8 mouse cellular contexts compared by ENCODE assay signal in the genomic region with DNA sequence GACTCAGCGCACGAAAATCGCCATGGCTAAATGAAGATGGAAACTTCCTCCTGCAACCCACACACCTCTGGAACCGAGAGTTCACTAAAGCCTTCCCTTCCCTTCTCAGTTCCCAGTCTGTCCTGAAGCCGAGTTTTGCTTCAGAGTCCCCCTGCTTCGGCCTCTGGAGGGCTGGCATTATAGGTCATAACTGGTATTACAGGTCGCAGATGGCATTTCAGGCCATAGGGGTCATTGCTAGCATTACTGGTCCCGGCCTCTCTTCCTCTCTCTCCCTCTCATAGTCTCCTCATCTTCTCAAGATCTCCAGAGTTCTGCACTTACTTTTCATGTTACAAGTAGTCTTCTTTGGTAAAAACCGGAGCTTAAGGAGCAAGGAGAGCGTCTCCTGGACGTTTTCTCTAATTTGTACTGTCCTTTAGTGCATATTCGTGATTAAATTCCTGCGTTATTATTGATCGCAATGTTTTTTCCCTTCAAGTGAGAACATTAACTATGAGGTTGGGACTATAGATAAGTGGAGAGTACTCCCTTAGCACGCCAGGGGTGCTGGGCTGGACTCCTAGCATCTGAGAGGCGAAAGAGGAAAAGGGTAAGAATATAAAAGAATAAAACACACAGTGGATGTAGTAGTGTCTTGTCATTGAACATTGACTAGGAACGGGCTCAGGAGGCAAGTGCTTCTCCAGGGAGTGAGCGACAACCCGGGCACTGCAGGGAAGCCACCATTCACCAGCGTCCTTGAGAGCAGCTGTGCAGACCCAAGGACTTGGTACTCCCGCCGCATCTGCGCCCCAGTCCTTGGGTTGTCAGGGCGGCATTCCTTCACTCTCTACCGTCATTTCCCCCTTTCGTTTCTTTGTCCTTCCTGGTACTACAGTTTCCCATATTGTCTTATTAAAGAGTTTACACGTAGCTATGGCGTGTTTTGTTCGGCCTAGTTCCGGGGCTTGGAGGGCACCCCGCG. TPM values are rescaled to one million over a fixed set of nuclear protein-coding genes. Genes with fewer than 3 reads are reported as not detected.
DNase-seq lines count a peak whose midpoint lies in the region; ATAC-seq and TF ChIP-seq lines count a peak whose summit lies in the region.

No protein-coding gene starts in this region.

- peak overlapping the region; percentile 53 for H3K4me2 ChIP-seq in hindbrain, embryonic 14.5 days (replicated peaks)
- H3K4me2 ChIP-seq in liver, embryonic 11.5 days = peak overlapping the region; percentile 89
- H3K4me2 ChIP-seq in neural tube, embryonic 14.5 days (ENCODE audit: low read depth, low read length) = peak overlapping the region; percentile 64

- TF ChIP-seq EP300 in ES-Bruce4 (IDR thresholded peaks at IDR 0.05; ENCODE audit: insufficient read depth, low read depth, low read length) = 0 out of 2 replicates have a peak, but pooled peaks have one; percentile 19

- H3K36me3 ChIP-seq in heart, embryonic 10.5 days = no peaks in the 10 kb centered on the region
- no peaks in the 10 kb centered on the region for H3K36me3 ChIP-seq in ES-Bruce4 (ENCODE audit: control insufficient read depth, insufficient read depth, low read length, poor library complexity, severe bottlenecking)
- H3K36me3 ChIP-seq in hindbrain, embryonic 14.5 days (replicated peaks; ENCODE audit: control insufficient read depth, insufficient read depth) = no peaks in the 10 kb centered on the region; the same call in 1 of the 2 replicates
- H3K36me3 ChIP-seq in liver, embryonic 11.5 days (ENCODE audit: control insufficient read depth, insufficient read depth, low read length) = no peaks in the 10 kb centered on the region
- H3K36me3 ChIP-seq in neural tube, embryonic 14.5 days (ENCODE audit: control insufficient read depth, insufficient read depth, low read length) = no peaks in the 10 kb centered on the region

- TF ChIP-seq CTCF in ES-Bruce4 (IDR thresholded peaks at IDR 0.05; ENCODE audit: low read depth, low read length) = no peak

- DNase-seq in heart, embryonic 10.5 days (ENCODE audit: low spot score) = no peak
- no peak for DNase-seq in heart, adult 8-10 months (ENCODE audit: low spot score)
- peak; percentile 74 for DNase-seq in embryo, embryonic 10.5 days (ENCODE audit: low spot score)
- no peak for DNase-seq in hindbrain, embryonic 14.5 days (ENCODE audit: low spot score)
- peak; percentile 64 for DNase-seq in liver, embryonic 11.5 days (ENCODE audit: low spot score)
- DNase-seq in thymus, postnatal 14 days = no peak

- H3K9ac ChIP-seq in ES-Bruce4 (ENCODE audit: low read depth, poor library complexity, severe bottlenecking) = peak overlapping the region; percentile 93
- peak overlapping the region; percentile 93 for H3K9ac ChIP-seq in hindbrain, embryonic 14.5 days
- H3K9ac ChIP-seq in liver, embryonic 11.5 days (ENCODE audit: low read depth, low read length) = peak overlapping the region; percentile 81
- peak overlapping the region; percentile 76 for H3K9ac ChIP-seq in neural tube, embryonic 14.5 days (replicated peaks; ENCODE audit: low read depth, low read length)

- peak overlapping the region; percentile 95 for H3K27ac ChIP-seq in heart, embryonic 10.5 days
- H3K27ac ChIP-seq in ES-Bruce4 (ENCODE audit: insufficient read depth, low read length) = no peak overlapping the region
- peak overlapping the region; percentile 85 for H3K27ac ChIP-seq in hindbrain, embryonic 14.5 days
- H3K27ac ChIP-seq in liver, embryonic 11.5 days (ENCODE audit: low read depth, low read length) = peak overlapping the region; percentile 69; the same call in 1 of the 2 replicates
- peak overlapping the region; percentile 84 for H3K27ac ChIP-seq in neural tube, embryonic 14.5 days (ENCODE audit: low read depth, low read length)

- WGBS in heart, embryonic 10.5 days = 10% methylated on average over 32 of the region's 32 CpGs
- WGBS in hindbrain, embryonic 14.5 days = 12% methylated on average over 32 of the region's 32 CpGs
- 17% methylated on average over 32 of the region's 32 CpGs for WGBS in liver, embryonic 11.5 days
- 15% methylated on average over 32 of the region's 32 CpGs for WGBS in neural tube, embryonic 14.5 days

- ATAC-seq in hindbrain, embryonic 14.5 days (ENCODE audit: low FRiP score) = peak; percentile 47
- peak; percentile 53 for ATAC-seq in liver, embryonic 11.5 days (replicated peaks; ENCODE audit: low FRiP score)
- ATAC-seq in neural tube, embryonic 14.5 days (ENCODE audit: low read depth) = peak; percentile 50

- H3K27me3 ChIP-seq in heart, embryonic 10.5 days (ENCODE audit: insufficient read depth, poor library complexity, severe bottlenecking) = peaks cover 5% of the 10 kb centered on the region; the same call in 1 of the 2 replicates
- no peaks in the 10 kb centered on the region for H3K27me3 ChIP-seq in ES-Bruce4 (ENCODE audit: control insufficient read depth, insufficient read depth, low read length, poor library complexity, severe bottlenecking)
- H3K27me3 ChIP-seq in hindbrain, embryonic 14.5 days (ENCODE audit: control insufficient read depth, insufficient read depth, low read length) = no peaks in the 10 kb centered on the region
- no peaks in the 10 kb centered on the region for H3K27me3 ChIP-seq in liver, embryonic 11.5 days (replicated peaks; ENCODE audit: control insufficient read depth, insufficient read depth, low read length)
- H3K27me3 ChIP-seq in neural tube, embryonic 14.5 days (ENCODE audit: control insufficient read depth, insufficient read depth, low read length) = no peaks in the 10 kb centered on the region; the same call in 1 of the 2 replicates

- H3K4me3 ChIP-seq in heart, embryonic 10.5 days = peak overlapping the region; percentile 82
- peak overlapping the region; percentile 91 for H3K4me3 ChIP-seq in ES-Bruce4 (ENCODE audit: low read depth, low read length)
- H3K4me3 ChIP-seq in hindbrain, embryonic 14.5 days (replicated peaks; ENCODE audit: low read length) = peak overlapping the region; percentile 83
- H3K4me3 ChIP-seq in liver, embryonic 11.5 days (ENCODE audit: low read depth, low read length) = peak overlapping the region; percentile 78
- H3K4me3 ChIP-seq in neural tube, embryonic 14.5 days (ENCODE audit: low read depth, low read length) = peak overlapping the region; percentile 76

- H3K4me1 ChIP-seq in heart, embryonic 10.5 days = peaks cover 38% of the 10 kb centered on the region
- H3K4me1 ChIP-seq in ES-Bruce4 (ENCODE audit: control insufficient read depth, insufficient read depth, low read length) = peaks cover 2% of the 10 kb centered on the region
- H3K4me1 ChIP-seq in hindbrain, embryonic 14.5 days (replicated peaks; ENCODE audit: control insufficient read depth, insufficient read depth, low read length) = peaks cover 38% of the 10 kb centered on the region
- H3K4me1 ChIP-seq in liver, embryonic 11.5 days (replicated peaks; ENCODE audit: control insufficient read depth, insufficient read depth, low read length) = peaks cover 16% of the 10 kb centered on the region
- H3K4me1 ChIP-seq in neural tube, embryonic 14.5 days (ENCODE audit: control insufficient read depth, insufficient read depth, low read length) = peaks cover 4% of the 10 kb centered on the region; the same call in 1 of the 2 replicates

- no peak for TF ChIP-seq POLR2A in ES-Bruce4 (IDR thresholded peaks at IDR 0.05; ENCODE audit: insufficient read depth, low read length)

- H3K9me3 ChIP-seq in heart, embryonic 10.5 days = no peaks in the 10 kb centered on the region
- H3K9me3 ChIP-seq in ES-Bruce4 (replicated peaks; ENCODE audit: control insufficient read depth, insufficient read depth, low read length, poor library complexity, severe bottlenecking) = no peaks in the 10 kb centered on the region
- no peaks in the 10 kb centered on the region for H3K9me3 ChIP-seq in hindbrain, embryonic 14.5 days (ENCODE audit: control insufficient read depth, low read length)
- no peaks in the 10 kb centered on the region for H3K9me3 ChIP-seq in liver, embryonic 11.5 days (ENCODE audit: control insufficient read depth, low read length)
- H3K9me3 ChIP-seq in neural tube, embryonic 14.5 days (ENCODE audit: control insufficient read depth, low read length) = no peaks in the 10 kb centered on the region

RNA-seq across cellular contexts. Expression of gene Ano6, which starts 0.8 kb away (rescaled TPM):
- 40.8 and 44.4 TPM in 2 replicates for polyA plus RNA-seq in heart, embryonic 10.5 days (2016; fragmentation: Nextera tagmentation; extraction: Ambion mirVana)
- total RNA-seq in heart, adult 8-10 months (2022) = 10 to 100 TPM; 17.7 to 21.2 (median 19.1) TPM
- 36.9 and 42.5 TPM in 2 replicates for polyA plus RNA-seq in ES-Bruce4 (2011; ENCODE audit: insufficient read depth, insufficient read length, low read depth, missing spikeins)
- polyA plus RNA-seq in hindbrain, embryonic 14.5 days (2014; fragmentation: Nextera tagmentation; extraction: Ambion mirVana) = 30.6 and 33.2 TPM in 2 replicates
- polyA plus RNA-seq in liver, embryonic 11.5 days (2014; fragmentation: Nextera tagmentation; extraction: Ambion mirVana) = 28.3 and 30.1 TPM in 2 replicates
- 32.3 and 36.8 TPM in 2 replicates for polyA plus RNA-seq in neural tube, embryonic 14.5 days (2014; fragmentation: Nextera tagmentation; extraction: Ambion mirVana)

Comparison
In these comparisons a context has a peak if more than half of its experiments do, and no peak if none do; other contexts are left out.
1. DNase-seq: peak in embryo, embryonic 10.5 days (single experiment) and liver, embryonic 11.5 days (single experiment); none in heart, embryonic 10.5 days (single experiment), heart, adult 8-10 months (single experiment), hindbrain, embryonic 14.5 days (single experiment) and thymus, postnatal 14 days (single experiment).
2. Peak in every context shown above with its lines, with median percentiles within 50 percentile points of each other: H3K4me3 ChIP-seq, H3K9ac ChIP-seq, ATAC-seq and H3K4me2 ChIP-seq.